Mouse (Mus musculus): Measurements from ENCODE around the gene Hectd1.

Gene Hectd1

GRCm38 (mm10) chr12:51768702-51769101 is 60.6 kb downstream of the Hectd1 start:
- no peak for DNase-seq (ENCODE audit: low spot score in 2 of 2)

GRCm38 (mm10) chr12:51767454-51767853 is 61.9 kb downstream of the Hectd1 start:
- DNase-seq (ENCODE audit: low spot score in 2 of 2): no peak

GRCm38 (mm10) chr12:51759374-51759773 is 70.0 kb downstream of the Hectd1 start:
- DNase-seq (ENCODE audit: low spot score in 2 of 2): no peak

- no peak for DNase-seq (ENCODE audit: low spot score in 2 of 2)
These were observed 72.8 kb downstream of the Hectd1 start for GRCm38 (mm10) chr12:51756599-51756961.

- DNase-seq (ENCODE audit: low spot score in 2 of 2): no peak
These were observed 73.3 kb downstream of the Hectd1 start for GRCm38 (mm10) chr12:51755938-51756598.

- no peak for DNase-seq (ENCODE audit: low spot score in 2 of 2)
These were observed 82.0 kb downstream of the Hectd1 start for GRCm38 (mm10) chr12:51747348-51747747.

GRCm38 (mm10) chr12:51744957-51745356 is 84.4 kb downstream of the Hectd1 start:
- DNase-seq (ENCODE audit: low spot score in 2 of 2): no peak

GRCm38 (mm10) chr12:51741690-51742089 is 87.6 kb downstream of the Hectd1 start:
- peak in 1 of 2 experiments; percentile 50 for DNase-seq (ENCODE audit: low spot score in 2 of 2)

GRCm38 (mm10) chr12:51736807-51737206 is 92.5 kb downstream of the Hectd1 start:
- DNase-seq (ENCODE audit: low spot score in 2 of 2): no peak

GRCm38 (mm10) chr12:51736381-51736780 is 93.0 kb downstream of the Hectd1 start:
- no peak for DNase-seq (ENCODE audit: low spot score in 2 of 2)

- DNase-seq (ENCODE audit: low spot score in 2 of 2): no peak
These were observed 93.5 kb downstream of the Hectd1 start for GRCm38 (mm10) chr12:51735840-51736271.

- no peak for DNase-seq (ENCODE audit: low spot score in 2 of 2)
These were observed 94.6 kb downstream of the Hectd1 start for GRCm38 (mm10) chr12:51734605-51735211.

GRCm38 (mm10) chr12:51729827-51730226 is 99.5 kb downstream of the Hectd1 start:
- DNase-seq (ENCODE audit: low spot score in 2 of 2): no peak

- DNase-seq (ENCODE audit: low spot score in 2 of 2): peak; percentile 46 to 68
These were observed 100.3 kb downstream of the Hectd1 start for GRCm38 (mm10) chr12:51729058-51729457.

- DNase-seq (ENCODE audit: low spot score in 2 of 2): no peak
These were observed 107.5 kb downstream of the Hectd1 start for GRCm38 (mm10) chr12:51721836-51722235.

GRCm38 (mm10) chr12:51718617-51719016 is 110.7 kb downstream of the Hectd1 start:
- DNase-seq (ENCODE audit: low spot score in 2 of 2): no peak

GRCm38 (mm10) chr12:51712685-51713084 is 116.7 kb downstream of the Hectd1 start:
- no peak for DNase-seq (ENCODE audit: low spot score in 2 of 2)

- no peak for DNase-seq (ENCODE audit: low spot score in 2 of 2)
These were observed 119.2 kb downstream of the Hectd1 start for GRCm38 (mm10) chr12:51710154-51710553.

GRCm38 (mm10) chr12:51709741-51710140 is 119.6 kb downstream of the Hectd1 start:
- DNase-seq (ENCODE audit: low spot score in 2 of 2): no peak

- DNase-seq (ENCODE audit: low spot score in 2 of 2): peak; percentile 80 to 85
These were observed 120.2 kb downstream of the Hectd1 start for GRCm38 (mm10) chr12:51708941-51709686.

GRCm38 (mm10) chr12:51706673-51707235 is 122.6 kb downstream of the Hectd1 start:
- DNase-seq (ENCODE audit: low spot score in 2 of 2): no peak

- no peak for DNase-seq (ENCODE audit: low spot score in 2 of 2)
These were observed 123.6 kb downstream of the Hectd1 start for GRCm38 (mm10) chr12:51705778-51706177.

Data from right cerebral cortex, postnatal 10 days (tissue).